Mouse (Mus musculus): ENCODE measurements around the gene Meaf6. TPM values are rescaled to one million over a fixed set of nuclear protein-coding genes. Genes with fewer than 3 reads are reported as not detected.

Gene Meaf6
- total RNA-seq, 4 experiments from 2014 or later = 108 to 125 (median 110) TPM

DNA sequence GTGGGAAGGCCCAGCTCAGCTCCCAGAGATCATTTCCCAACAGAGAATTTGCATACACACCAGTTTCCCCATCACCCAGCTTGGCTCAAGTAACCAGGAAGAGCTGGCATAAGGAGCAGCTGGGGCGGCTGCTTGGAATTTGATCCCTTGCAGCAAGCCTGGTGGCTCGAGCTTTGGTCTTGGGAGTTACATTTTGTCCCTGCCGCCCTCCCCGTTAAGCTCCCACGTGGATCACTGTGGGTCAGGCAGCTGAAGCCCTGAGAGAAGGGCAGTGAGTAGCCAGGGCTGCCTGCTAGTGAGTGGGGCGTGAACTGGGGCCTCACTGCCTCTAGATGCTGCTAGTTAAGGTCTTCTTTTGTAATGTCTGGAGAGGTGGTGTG is 30.8 kb downstream of the Meaf6 start:
- DNase-seq (ENCODE audit: low spot score in 2 of 2) = no peak

DNA sequence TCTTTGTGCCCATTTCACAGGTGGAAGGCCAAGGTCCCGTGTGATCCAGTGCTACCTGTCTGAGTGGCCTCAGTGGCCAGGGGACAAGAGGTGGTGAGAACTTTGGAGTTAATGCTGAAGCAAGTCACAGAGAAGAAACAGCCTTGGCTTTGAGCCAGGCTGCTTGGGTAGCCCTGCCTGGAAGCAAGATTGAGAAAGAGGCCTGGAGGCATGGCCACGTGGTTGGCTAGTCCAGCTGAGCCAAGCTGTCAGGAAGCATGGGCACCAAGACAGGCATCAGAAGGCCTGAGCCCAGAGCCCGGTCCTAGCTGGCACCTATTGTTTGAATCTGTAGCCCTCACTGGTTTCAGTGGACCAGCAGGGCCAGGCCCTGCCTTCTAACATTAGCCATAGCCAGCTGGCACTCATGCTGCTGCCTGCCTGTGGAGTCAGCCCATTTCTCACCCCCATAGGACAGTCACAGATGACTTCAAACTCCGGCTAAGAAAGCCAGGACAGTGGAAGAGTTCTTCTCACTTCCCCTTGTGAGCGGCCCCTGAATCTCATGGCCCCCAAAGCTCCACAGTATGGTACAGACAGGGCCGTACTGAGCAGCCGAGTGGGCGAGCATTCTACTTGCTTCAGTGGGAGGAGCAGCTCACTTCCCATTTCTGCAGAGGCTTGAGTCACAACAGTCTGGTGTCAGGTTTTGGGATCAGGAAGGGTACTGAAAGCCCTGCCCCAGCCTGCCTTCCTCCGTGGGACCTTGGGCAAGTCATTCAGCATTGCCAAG is 31.3 kb downstream of the Meaf6 start:
- DNase-seq (ENCODE audit: low spot score in 2 of 2) = peak; percentile 29 to 81

DNA sequence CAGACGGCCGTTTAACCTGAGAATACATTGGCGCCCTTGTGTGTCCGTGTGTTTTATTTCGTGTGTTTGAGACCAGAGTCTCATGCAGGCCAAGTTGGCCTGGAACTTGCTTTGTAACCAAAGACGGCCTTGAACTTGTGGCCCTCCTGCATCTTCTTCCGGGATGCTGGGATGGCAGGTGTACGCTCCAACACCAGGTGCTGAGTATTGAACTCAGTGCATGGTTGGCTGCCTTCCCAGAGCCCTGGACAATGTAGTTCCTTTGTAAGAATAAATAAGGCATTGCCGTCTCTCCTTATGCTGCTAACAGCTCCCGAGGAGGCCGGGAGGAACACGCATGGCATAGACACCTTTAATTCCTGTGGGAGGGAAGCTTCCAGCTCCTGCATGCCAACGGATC is 32.0 kb downstream of the Meaf6 start:
- no peak for DNase-seq (ENCODE audit: low spot score in 2 of 2)

DNA sequence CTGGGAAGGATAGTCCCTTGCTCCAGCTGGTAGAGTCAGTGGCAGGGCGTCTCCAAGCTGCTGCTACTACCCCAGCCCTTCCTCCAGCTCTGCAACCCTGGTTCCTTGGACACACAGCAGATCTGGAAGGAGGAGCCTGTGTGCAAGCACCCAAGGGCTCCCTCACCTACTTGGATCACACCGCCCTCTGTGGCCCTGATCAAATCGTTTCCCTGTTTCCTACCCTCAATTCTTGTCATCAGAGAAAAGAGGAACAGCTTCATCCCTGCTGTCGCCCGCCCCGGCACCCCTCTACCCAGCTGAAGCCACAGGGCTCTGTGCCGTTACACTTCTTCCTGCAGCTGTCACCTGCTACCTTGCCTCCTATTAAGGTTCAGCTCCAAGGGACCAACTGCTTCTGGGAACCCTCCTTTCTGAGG is 33.0 kb downstream of the Meaf6 start:
- no peak for DNase-seq (ENCODE audit: low spot score in 2 of 2)

- no peak for DNase-seq (ENCODE audit: low spot score in 2 of 2)
These were observed 34.1 kb downstream of the Meaf6 start for GRCm38 (mm10) chr4:125119070-125119469.

DNA sequence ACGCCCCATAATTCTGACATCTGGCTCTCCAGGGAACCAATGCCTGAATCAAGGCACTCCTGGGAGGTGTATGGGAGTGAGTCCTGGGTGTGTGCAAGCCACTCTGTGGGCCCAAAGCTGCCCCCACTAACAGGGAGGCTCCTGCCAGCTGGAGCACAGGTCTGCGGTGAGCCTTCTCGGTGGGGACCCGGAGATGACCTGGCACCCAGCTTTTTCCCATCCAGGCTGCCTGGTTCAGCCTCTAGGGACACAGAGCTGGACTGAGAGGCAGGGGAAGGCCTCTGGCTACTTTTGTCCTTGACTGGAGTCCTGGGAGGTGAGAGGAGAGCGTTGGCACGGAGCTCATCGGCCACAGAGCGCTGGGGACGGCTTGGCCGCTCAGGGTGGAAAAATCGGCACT is 34.8 kb downstream of the Meaf6 start:
- no peak for DNase-seq (ENCODE audit: low spot score in 2 of 2)

DNA sequence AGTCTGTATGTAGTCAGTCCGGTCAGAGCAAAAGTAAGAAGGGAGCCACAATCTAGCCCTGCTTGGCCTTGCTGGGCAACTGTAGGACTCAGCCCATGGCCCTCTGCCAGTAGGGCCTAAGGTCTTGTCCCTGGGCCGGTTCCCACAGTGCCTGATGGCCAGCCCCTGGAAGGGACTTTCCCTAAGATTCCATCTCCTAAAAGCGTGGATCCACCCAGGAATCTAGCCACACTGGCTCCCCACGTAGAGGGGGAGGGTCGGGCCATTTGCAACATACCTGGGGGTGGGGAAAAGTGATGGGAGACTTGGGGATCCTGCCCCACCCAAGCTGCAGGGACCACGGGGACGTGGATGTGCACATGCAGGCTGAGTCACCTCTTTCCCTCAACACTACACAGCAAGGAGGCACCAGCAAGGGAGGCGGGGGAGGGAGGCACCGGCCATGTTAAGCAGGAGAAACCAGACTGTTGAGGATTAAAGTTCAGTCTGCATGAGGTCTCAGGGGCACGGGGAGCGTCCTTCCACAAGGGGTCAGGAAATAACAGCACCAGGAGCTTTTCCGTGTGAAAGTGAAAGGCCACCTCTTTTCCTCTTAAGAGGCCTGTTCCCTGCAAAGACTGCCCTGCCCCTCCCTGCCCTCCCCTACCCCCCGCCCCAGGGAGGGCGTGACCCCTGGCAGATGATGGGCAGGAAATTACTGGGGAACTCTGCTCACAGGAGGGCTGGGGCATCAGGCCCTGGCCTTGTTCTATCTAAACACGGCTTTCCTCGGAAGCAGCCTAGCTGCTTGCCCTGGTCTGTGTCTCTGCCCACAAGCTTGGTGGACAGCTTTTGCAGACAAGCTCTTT is 37.7 kb downstream of the Meaf6 start:
- no peak for DNase-seq (ENCODE audit: low spot score in 2 of 2)

DNA sequence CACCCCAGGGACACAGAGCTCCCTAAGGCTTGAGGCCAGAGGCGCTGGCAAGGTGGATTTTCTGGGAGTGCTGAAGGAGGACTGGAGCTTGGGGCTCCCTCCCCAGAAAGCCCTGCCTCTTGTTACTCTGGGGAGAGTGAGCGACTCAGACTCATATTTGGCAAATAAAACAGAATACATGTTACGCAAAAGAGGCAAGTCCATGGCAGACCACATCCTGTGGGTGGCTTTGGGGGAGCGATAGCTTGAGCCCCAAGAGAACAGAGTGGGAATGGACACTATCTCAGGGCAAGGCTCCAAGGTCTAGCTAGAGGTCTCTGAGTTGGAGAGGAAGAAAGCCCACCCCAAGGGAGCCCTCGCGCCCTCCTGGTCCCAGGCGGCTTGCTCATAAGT is 38.3 kb downstream of the Meaf6 start:
- DNase-seq (ENCODE audit: low spot score in 2 of 2) = no peak

GRCm38 (mm10) chr4:125124424-125125209 is 39.7 kb downstream of the Meaf6 start:
- no peak for DNase-seq (ENCODE audit: low spot score in 2 of 2)

DNA sequence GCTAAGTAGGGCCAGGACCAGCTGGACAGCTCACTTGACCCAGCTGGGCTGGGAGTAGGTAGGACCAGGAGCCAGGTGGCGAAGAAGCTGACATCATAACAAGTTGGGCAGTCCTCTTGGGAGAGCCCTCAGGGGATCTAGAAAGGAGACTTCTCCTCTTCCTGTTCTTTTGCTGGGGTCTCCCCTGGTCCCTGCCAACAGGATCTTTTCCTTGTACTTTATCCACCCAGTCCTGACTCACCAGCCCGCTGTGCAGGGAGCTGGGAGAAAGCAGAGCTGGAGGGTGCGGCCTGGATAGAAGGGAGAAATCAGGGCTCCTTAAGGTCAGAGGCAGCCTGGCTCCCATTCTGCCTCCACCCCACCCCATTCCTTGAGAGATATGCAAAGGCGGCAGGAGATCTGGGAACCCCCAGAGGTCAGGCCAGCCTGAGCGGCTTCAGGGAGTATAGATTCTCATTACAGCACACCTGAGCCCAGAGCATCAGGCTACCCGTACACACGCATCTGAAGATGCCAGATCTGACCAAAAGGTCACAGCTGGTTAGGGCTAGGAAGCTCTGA is 40.5 kb downstream of the Meaf6 start:
- DNase-seq (ENCODE audit: low spot score in 2 of 2) = no peak

GRCm38 (mm10) chr4:125126186-125126585 is 41.3 kb downstream of the Meaf6 start:
- DNase-seq (ENCODE audit: low spot score in 2 of 2) = no peak

- DNase-seq (ENCODE audit: low spot score in 2 of 2) = no peak
These were observed 41.8 kb downstream of the Meaf6 start for GRCm38 (mm10) chr4:125126761-125127160.

DNA sequence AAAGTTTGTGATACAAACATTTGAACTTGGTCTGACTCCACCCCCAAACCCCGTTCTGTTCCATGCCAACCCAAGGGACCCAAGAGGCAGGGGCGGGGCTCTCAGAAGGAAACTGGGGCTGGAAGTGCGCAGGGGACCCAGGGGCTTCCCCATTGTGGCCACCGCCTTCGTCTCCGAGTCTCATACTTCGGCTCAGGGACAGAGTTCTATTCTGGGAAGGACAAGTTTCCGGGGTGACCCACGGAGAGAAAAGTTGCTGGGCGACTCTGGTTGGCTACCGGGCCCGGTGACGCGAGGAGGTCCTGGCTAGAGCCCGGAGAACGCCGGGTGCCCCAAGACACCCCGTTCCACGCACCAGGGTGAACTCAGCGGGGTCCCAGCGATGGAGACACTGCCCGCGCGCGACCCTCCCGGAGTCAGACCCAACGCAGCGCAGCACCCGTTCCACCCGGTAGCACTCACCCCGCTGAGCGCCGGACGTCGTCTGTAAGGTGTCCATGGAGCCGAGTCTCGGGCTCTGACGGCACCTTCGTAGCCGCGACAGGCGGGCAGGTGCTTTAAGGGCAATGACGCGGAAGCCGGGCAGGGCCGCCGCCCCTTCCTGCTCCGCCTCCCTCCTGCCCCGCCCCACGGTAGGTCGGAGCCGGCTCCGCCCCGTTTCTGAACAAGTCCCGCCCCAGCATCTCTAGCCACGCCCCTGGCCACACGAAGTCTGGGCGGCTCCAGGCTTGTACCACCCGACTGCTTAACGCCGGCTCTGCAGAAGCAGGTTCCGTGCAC is 42.6 kb downstream of the Meaf6 start, which contains the start of gene Zc3h12a:
Gene Zc3h12a (minus strand): TSS at position 536 of the 780 bp plus-strand sequence.
- DNase-seq (ENCODE audit: low spot score in 2 of 2) = no peak

DNA sequence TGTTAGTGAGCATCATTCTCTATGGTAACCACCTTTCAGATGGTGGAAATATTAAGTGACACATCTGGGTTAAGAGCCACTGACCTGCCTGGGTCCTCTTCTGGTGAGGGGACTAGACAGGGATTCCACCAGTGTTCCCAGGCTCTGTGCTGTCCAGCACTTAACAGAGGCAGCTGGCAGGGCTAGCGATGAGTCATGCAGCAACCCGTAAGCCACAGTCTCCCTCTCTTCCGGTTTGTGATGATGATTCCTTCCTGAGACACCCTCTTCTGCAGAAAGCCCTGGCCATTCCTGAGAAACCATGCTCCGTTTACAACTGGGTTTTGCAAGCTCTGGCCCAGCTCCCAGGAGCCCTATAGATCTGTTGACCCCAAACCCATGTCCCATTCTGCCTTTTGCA is 46.6 kb downstream of the Meaf6 start:
- no peak for DNase-seq (ENCODE audit: low spot score in 2 of 2)

DNA sequence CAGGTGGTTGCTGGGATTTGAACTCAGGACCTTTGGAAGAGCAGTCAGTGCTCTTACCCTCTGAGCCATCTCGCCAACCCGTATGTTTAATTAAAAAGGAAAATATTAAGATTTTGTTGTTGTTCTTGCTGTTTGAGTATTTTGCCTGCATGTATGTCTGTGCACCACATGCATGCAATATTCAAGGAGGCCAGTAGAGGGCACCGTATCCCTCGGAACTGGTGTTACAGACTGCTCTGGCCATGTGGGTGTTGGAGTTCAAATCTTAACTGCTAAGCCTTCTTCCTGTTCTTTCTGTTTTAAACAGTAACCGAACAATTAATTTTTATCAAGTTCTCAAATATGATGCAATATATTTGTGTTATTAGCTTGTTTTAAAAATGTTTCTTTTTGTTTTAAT is 47.5 kb downstream of the Meaf6 start:
- no peak for DNase-seq (ENCODE audit: low spot score in 2 of 2)

- no peak for DNase-seq (ENCODE audit: low spot score in 2 of 2)
These were observed 49.3 kb downstream of the Meaf6 start for GRCm38 (mm10) chr4:125134192-125134591.

- no peak for DNase-seq (ENCODE audit: low spot score in 2 of 2)
These were observed 49.7 kb downstream of the Meaf6 start for GRCm38 (mm10) chr4:125134631-125135030.

GRCm38 (mm10) chr4:125135076-125135855 is 50.3 kb downstream of the Meaf6 start:
- no peak for DNase-seq (ENCODE audit: low spot score in 2 of 2)

- DNase-seq (ENCODE audit: low spot score in 2 of 2) = no peak
These were observed 51.5 kb downstream of the Meaf6 start for GRCm38 (mm10) chr4:125136303-125136888.

All from left cerebral cortex, adult 8-10 months (tissue).